Mouse (Mus musculus) left cerebral cortex, adult 8-10 months (tissue): ENCODE measurements around the gene Shisal1. TPM values are rescaled to one million over a fixed set of nuclear protein-coding genes. Genes with fewer than 3 reads are reported as not detected.

Source experiments
- DNase-seq, 2 experiments: peaks; one replicate each; pipeline ENCODE4 v3.0.0; 2022; ENCODE audit warnings: low spot score in 2 of 2
- total RNA-seq, 4 experiments: library from RNA; stranded (reverse); gene quantifications; 2 replicates each; pipeline ENCODE4 v1.2.4; 2022

Gene Shisal1
- total RNA-seq, 4 experiments from 2014 or later = 32.4 to 39.4 (median 37.7) TPM

GRCm38 (mm10) chr15:84380181-84380580 is 66.7 kb downstream of the Shisal1 start:
- no peak for DNase-seq

- DNase-seq = no peak
Measured at GRCm38 (mm10) chr15:84378734-84379133, 68.2 kb downstream of the Shisal1 start.

GRCm38 (mm10) chr15:84372801-84373200 is 74.1 kb downstream of the Shisal1 start:
- no peak for DNase-seq

GRCm38 (mm10) chr15:84367402-84367801 is 79.5 kb downstream of the Shisal1 start:
- DNase-seq = no peak

GRCm38 (mm10) chr15:84366574-84366989 is 80.3 kb downstream of the Shisal1 start:
- peak in 1 of 2 experiments; percentile 49 for DNase-seq

- DNase-seq = no peak
Measured at GRCm38 (mm10) chr15:84365675-84366381, 81.1 kb downstream of the Shisal1 start.

- DNase-seq = no peak
Measured at GRCm38 (mm10) chr15:84364746-84365145, 82.2 kb downstream of the Shisal1 start.

GRCm38 (mm10) chr15:84355081-84355480 is 91.8 kb downstream of the Shisal1 start:
- no peak for DNase-seq

GRCm38 (mm10) chr15:84351915-84352844 is 94.7 kb downstream of the Shisal1 start:
- peak in 1 of 2 experiments; percentile 23 for DNase-seq

- no peak for DNase-seq
Measured at GRCm38 (mm10) chr15:84351342-84351741, 95.6 kb downstream of the Shisal1 start.

GRCm38 (mm10) chr15:84349915-84350738 is 96.8 kb downstream of the Shisal1 start:
- DNase-seq = no peak

GRCm38 (mm10) chr15:84348769-84349168 is 98.1 kb downstream of the Shisal1 start:
- DNase-seq = no peak

GRCm38 (mm10) chr15:84340926-84341325 is 106.0 kb downstream of the Shisal1 start:
- DNase-seq = no peak

GRCm38 (mm10) chr15:84337599-84337998 is 109.3 kb downstream of the Shisal1 start:
- peak in 1 of 2 experiments; percentile 57 for DNase-seq

GRCm38 (mm10) chr15:84336281-84336817 is 110.5 kb downstream of the Shisal1 start:
- no peak for DNase-seq

- DNase-seq = no peak
Measured at GRCm38 (mm10) chr15:84331066-84331612, 115.8 kb downstream of the Shisal1 start.

- no peak for DNase-seq
Measured at GRCm38 (mm10) chr15:84329940-84330339, 117.0 kb downstream of the Shisal1 start.
